Mouse (Mus musculus): ENCODE measurements around the gene Rbm24.

Rbm24 gene

DNA sequence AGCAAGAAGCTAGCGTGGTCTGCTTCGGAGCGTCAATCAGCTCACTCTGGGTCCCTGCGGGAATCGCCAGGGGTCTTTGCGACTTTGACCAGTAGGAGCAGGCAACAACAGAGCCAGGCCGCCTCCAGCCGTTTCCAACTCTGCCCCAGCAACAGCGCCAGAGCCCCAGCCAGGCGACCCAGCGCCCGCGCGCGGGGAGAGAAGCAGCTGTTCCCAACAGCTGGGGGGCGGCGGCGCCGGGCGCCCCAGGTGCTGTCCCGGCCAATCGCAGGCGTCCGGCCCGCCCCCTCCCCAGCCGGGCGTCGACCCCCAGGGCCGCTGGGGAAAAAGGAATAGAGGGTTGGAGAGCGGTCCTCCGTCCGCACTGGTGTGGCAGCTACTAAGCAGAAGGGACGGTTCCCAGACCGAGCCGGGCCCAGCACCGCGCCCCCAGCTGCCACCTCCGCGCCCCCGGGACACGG lies at the start of gene Rbm24:
TSS of gene Rbm24 (plus strand) at position 294 of the 461 bp plus-strand sequence.
- DNase-seq (ENCODE audit: low read depth, low spot score): no peak

- DNase-seq (ENCODE audit: low read depth, low spot score): no peak
These were observed 45.4 kb upstream of the Rbm24 start for GRCm38 (mm10) chr13:46372884-46373283.

DNA sequence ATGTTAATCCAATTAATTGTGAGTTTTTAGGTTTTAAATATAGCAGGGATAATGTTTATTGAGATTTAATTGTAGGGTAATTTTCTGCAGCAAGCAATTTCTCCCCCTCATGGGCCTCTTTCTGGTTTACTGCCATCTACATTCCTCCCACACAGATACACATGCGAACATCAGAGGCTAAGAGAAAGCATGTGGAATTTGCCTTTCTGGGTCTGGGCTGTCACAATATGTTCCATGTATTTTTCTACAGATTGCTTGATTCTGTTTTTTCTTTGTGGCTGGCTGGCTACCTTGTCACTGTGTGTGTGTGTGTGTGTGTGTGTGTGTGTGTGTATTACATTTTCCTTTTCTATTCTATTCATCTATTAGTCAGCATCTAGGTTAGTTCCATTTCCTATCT lies 42.9 kb upstream of the Rbm24 start:
- DNase-seq (ENCODE audit: low read depth, low spot score): no peak

DNA sequence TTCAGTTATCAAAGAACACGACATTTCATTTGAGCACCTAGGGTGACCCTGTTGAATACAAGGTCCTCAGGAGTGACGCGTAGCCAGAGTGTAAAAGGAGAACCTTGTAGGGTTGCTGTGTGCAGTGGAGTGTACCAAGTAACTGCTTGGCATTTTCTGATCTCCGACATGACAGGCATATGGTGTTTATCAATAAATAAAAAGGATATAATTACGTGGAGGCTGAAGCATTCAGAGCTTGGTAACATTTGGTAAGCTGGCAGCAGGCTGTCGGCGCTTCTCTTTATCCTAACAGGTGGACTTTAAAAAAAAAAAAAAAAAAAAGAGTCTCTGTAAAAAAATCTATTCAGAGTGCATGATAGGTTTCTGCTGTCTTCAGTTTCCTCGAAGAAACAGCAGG lies 30.8 kb upstream of the Rbm24 start:
- DNase-seq (ENCODE audit: low read depth, low spot score): no peak

DNA sequence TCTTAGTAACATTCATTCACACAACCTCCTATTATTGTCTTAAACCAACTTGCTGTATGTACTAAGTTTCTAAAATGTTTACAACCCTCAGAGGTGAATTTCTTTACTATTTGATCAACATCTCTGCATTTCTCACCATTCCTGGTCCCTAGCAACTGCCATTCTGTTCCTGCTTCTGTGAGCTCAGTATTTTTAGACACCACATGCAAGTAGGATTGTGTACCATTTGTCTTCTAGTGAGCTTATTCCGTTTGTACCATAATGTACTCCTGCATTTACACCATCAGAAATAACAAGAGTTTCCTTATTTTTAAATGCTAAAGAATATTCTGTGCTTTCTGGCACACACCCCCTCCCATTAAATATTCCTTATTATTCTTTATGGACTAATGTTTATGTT lies 26.6 kb upstream of the Rbm24 start:
- DNase-seq (ENCODE audit: low read depth, low spot score): no peak

GRCm38 (mm10) chr13:46392893-46393292 lies 25.3 kb upstream of the Rbm24 start:
- DNase-seq (ENCODE audit: low read depth, low spot score): no peak

GRCm38 (mm10) chr13:46393936-46394335 lies 24.3 kb upstream of the Rbm24 start:
- no peak for DNase-seq (ENCODE audit: low read depth, low spot score)

DNA sequence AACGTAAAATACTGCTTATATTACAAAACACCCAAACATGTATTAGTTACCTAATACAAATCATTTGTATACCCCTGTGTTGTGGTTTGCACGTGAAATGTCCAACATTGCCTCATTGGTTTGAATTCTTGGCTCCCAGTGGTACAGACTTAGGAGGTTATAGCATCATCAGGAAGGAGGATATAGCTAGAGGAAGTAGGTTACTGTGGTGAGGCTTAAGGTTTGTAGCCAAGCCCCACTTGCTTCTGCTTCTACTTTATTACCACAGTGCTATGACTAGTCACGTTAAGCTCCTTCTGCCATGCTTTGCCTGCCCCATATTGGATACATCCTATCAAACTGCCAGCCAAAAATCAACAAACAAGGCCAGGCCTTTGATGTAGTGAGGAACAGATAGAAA lies 21.0 kb upstream of the Rbm24 start:
- no peak for DNase-seq (ENCODE audit: low read depth, low spot score)

DNA sequence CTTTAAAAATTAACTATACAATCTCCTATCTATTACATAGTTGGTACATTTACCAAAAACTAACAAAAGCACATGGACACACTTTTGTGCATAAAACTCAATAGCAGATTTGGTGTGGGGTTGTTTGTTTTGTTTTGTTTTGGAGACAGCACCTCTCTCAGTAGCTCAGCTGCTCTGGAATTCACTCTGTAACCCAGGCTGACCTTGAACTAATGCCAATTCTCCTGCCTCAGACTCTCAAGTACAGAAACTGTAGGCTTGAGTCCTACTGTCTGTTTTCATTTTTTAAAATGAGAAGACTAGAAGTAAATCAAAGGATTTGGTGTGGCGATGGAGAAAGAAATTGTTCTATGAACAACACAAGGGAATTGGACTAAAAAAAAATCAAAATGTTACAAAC lies 11.1 kb upstream of the Rbm24 start:
- DNase-seq (ENCODE audit: low read depth, low spot score): no peak

GRCm38 (mm10) chr13:46412247-46412646 lies 6.0 kb upstream of the Rbm24 start:
- DNase-seq (ENCODE audit: low read depth, low spot score): no peak

DNA sequence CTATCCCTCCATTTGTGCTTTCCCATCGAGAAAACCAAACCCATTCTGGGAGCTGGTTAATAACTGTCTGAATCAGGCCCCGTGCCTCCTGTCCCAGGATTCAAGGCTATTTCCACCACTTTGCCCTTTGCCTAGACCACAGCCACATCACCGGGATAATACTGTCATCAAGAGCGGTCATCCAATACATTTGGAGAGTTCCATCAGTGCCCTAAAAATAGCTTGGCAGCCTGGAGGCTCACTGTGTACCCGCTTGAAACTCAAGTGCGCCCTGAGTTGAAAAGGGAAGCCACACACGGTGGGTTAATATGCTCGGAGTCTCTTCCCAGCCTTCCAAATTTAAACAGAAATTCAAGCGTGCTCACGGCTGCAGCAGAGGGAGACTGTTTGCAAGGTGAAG lies 4.6 kb upstream of the Rbm24 start:
- DNase-seq (ENCODE audit: low read depth, low spot score): no peak

DNA sequence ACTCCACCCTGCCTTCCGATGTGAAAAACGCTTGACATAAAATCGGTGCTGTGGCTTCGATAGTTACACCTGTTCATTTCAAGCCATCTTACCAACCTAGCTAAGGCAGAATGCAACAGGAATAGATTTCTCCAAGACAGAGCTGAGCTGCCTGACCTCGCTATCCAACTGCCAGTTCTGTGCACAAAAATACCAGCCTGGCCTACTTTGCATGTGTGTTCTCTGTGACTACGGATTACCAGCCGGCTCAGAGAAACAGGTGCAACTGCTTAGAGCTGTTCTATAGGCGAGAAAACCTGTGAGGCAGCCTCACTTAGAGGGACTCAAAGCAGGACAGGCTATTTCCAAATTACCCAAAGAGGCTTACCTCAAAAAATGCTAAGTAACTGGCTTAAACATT lies 4.2 kb upstream of the Rbm24 start:
- no peak for DNase-seq (ENCODE audit: low read depth, low spot score)

DNA sequence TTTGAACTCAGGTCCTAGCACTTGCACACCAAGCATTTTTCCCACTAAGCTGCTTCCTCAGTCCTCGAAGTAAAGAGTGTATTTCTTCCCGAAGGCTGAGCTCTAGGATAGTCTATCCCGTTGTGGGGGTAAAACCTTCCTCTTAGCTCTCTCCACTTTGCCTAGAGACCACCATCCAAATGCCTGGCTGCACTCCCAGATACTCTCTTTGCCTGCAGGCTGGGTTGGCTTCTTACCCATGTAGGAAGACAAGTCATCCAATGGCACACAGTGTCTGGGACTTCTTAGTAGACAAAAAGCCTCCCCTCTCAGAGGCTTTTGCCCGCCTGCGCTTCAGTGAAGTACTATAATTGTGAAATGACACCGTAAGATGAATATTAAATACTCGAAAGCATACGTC lies 2.2 kb upstream of the Rbm24 start:
- DNase-seq (ENCODE audit: low read depth, low spot score): no peak

DNA sequence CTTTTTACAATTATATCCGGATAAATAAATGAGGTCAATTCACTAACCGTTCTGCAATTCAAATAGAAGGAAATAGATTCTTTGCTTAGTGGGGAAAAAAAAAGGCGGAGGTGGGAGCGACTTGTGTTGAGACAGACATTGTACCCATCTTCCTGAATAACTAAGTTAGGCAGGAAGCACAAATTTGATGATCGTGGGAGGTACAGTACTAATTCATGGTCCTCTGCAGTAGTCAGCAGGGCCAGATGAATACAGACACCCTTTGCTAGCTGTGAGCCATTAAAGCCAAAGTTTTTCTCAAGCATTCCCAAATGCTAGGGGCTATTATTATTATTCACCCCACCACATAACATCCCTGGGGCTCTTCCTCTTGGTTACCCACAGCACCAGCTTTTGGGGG lies 640 bp upstream of the Rbm24 start:
- DNase-seq (ENCODE audit: low read depth, low spot score): no peak

DNA sequence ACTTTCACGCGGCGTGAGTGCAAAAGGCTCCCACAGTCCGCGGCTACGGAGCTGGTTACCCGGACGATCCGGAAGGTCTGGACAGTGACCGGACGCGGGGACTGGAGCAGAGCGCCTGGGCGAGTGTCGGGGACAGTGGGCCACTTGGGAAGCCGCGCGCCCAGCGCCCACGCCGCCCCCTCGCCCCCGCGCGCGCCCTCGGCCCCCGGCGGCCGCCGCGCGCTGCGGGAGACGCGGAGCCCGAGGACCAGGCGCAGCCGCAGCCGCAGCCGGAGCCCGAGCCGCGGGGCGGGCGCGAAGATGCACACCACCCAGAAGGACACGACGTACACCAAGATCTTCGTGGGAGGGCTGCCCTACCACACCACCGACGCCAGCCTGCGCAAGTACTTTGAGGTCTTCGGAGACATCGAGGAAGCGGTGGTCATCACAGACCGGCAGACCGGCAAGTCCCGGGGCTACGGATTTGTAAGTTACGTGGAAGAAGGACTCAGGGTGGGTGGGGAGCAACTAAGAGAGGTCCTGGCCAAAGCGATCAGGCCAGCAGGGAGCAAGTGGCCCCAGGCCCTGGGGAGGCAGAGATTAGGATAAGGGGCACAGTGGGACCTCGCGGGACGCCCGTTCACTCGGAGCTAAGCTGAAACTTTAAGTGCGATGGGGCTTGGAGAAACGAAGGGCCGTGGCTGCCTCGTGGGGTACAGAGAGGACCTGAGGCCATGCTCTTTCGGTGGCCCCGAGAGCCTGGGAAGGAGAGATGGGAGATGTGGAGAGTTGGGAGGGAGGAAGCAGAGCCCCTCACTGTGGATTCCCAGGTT lies 704 bp downstream of the Rbm24 start:
- no peak for DNase-seq (ENCODE audit: low read depth, low spot score)

GRCm38 (mm10) chr13:46419648-46420047 lies 1.4 kb downstream of the Rbm24 start:
- no peak for DNase-seq (ENCODE audit: low read depth, low spot score)

DNA sequence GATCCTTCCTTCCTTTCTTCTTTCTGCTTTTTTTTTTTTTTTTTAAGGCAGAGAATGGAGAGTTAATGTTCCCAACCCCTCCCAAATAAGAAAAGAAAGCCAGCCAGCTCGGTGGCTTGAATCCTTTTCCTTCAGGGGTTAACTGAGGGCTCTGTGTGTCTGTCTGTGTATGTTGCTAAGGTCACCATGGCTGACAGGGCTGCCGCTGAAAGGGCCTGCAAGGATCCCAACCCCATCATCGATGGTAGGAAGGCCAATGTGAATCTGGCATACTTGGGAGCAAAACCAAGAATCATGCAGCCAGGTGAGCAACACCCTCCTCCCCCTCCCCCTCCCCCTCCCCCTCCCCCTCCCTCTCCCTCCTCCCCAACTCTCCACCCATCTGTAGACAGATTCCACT lies 1.9 kb downstream of the Rbm24 start:
- no peak for DNase-seq (ENCODE audit: low read depth, low spot score)

DNA sequence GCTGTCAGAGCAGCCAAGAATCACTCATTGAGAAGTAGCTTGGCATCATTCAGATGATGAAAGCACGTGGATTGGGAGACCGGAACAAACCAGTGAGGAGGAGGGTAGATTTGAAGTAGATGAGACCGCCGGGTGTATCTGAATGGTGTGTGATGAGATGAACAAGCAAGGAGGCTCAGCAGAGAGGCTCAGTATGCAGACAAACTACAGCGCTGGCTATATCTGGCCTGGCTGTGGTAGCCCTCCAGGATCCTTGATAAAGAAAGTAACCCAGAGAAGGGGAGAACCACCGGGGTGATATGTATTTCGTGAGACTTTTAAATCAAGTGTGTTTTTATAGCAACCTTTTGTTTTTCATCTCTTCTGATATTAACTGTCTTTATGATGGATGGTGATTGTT lies 5.6 kb downstream of the Rbm24 start:
- no peak for DNase-seq (ENCODE audit: low read depth, low spot score)

DNA sequence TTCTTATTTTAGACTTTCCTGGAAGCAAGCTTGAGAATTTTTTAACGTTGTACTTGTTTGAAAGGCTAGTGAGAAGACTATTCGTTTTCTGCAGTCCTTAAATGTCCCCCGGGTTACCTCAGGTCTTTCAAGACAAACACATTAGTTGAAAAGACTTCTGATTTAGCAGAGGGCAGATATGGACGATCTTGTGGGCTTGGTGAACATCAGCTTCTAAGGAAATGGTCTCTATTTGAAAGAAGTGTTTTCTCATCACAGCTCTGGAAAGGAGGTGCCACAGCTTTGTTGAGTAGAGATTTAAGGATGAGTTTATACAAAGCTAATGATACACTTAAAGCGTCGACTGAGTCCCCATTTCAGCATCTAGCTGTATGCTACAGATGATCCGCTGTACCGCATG lies 6.1 kb downstream of the Rbm24 start:
- DNase-seq (ENCODE audit: low read depth, low spot score): no peak

DNA sequence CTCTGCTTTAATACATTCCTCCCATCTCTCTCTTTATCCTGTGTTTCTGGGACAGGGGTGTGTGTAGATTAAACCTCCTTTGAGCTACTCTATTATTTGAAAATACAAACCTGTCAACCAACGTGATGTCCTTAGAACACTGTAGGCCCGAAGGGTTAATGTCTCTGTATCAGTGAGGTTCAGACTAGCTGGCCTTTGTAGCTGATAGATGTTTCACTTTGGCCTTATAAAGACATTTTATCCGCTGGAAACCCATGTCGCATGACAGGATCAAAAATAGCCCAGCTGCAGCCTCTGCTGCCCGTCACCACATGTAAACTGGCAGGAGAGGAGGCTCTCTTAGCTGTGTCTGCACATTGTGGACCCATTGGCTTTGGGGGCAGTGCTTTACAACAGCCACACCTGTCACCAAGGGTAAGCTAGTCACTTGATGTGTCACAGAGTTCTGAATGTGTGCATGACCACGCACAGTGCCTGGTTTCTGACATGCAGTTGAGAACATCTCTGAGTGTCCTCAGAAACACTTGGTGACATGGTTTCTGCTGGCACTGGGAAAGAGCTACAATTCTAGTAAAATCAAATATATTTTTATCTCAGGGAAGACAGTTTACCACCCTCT lies 8.5 kb downstream of the Rbm24 start:
- DNase-seq (ENCODE audit: low read depth, low spot score): no peak

DNA sequence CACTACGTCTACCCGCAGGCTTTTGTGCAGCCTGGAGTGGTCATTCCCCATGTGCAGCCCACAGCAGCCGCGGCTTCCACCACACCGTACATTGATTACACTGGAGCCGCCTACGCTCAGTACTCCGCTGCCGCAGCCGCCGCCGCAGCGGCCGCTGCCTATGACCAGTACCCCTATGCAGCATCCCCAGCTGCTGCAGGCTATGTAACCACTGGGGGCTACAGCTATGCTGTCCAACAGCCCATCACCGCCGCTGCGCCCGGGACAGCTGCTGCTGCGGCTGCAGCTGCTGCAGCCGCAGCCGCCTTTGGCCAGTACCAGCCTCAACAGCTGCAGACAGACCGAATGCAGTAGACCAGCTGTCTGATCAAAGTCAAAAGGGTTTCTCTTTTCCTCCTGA lies 10.7 kb downstream of the Rbm24 start:
- DNase-seq (ENCODE audit: low read depth, low spot score): no peak

GRCm38 (mm10) chr13:46429866-46430265 lies 11.6 kb downstream of the Rbm24 start:
- DNase-seq (ENCODE audit: low read depth, low spot score): no peak

DNA sequence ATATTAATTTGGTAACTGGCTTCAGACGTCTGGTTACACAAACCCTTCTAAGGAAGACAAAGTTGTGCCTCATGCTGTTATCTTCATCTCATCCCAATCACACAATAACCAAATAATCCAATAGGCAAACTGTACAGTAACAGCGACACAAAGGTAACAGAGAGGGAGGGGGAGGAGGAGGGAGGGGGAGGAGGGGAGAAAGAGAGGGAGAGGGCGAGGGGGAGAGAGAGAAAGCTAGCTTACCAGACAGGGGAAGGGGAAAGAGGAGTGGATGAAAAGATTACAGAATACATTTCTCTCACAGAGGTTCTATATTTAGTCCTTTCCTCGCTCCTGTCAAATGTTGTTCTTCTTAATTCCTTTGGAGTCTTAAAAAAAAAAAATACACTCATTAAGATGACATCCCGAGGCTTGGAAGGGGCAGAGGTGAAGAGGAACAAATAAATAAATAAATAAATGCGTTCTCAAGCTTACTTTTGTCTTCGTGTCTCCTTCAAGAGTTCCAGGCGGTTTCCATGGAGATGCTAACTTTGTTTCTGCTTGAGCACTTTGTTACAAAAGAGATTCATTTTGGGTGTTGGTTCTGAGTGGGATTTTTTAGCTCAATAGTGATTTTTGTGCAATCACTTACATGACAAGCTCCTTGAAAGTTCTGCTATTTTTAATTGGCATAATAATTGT lies 15.8 kb downstream of the Rbm24 start:
- no peak for DNase-seq (ENCODE audit: low read depth, low spot score)
